Mouse (Mus musculus): ENCODE measurements around the gene Tfpi2. TPM values are rescaled to one million over a fixed set of nuclear protein-coding genes. Genes with fewer than 3 reads are reported as not detected.

Gene Tfpi2
- under 1 TPM; 0.32 to 0.46 TPM for total RNA-seq (2021)
- long read RNA-seq, experiment 1, result 0 reads
- long read RNA-seq, experiment 2, partial matches to known transcripts, result 0 of 1 reads
- long read RNA-seq, experiment 2, other reads (novel, unspliced or antisense), result 0 of 1 reads

GRCm38 (mm10) chr6:3988750-3989149, at the start of gene Tfpi2:
Gene Tfpi2, minus strand, starts transcription at chr6:3988919.
- intact Hi-C loops (cut with DNase I), result no loop called here

GRCm38 (mm10) chr6:4030956-4031355, 42.2 kb upstream of the Tfpi2 start:
- intact Hi-C loops (cut with DNase I), result no loop called here
- no peak for DNase-seq

More at GRCm38 (mm10) chr6:3988750-3989149, at the start of gene Tfpi2:
- DNase-seq, result no peak

GRCm38 (mm10) chr6:4026367-4026766, 37.6 kb upstream of the Tfpi2 start:
- DNase-seq, result no peak
- intact Hi-C loops (cut with DNase I), result no loop called here

- no peak for DNase-seq
- intact Hi-C loops (cut with DNase I), result no loop called here
Observed at GRCm38 (mm10) chr6:4022645-4023044, 33.9 kb upstream of the Tfpi2 start.

GRCm38 (mm10) chr6:4009548-4009947, 20.8 kb upstream of the Tfpi2 start:
- DNase-seq, result no peak
- intact Hi-C loops (cut with DNase I), result no loop called here

- no peak for DNase-seq
- intact Hi-C loops (cut with DNase I), result no loop called here
Observed at GRCm38 (mm10) chr6:4008501-4009040, 19.9 kb upstream of the Tfpi2 start.

- DNase-seq, result no peak
- intact Hi-C loops (cut with DNase I), result no loop called here
Observed at GRCm38 (mm10) chr6:4004808-4005207, 16.1 kb upstream of the Tfpi2 start.

- intact Hi-C loops (cut with DNase I), result no loop called here
- DNase-seq, result peak; percentile 74 to 82
Observed at GRCm38 (mm10) chr6:4003890-4004306, 15.2 kb upstream of the Tfpi2 start, which contains the start of gene Gng11. Gene Gng11, plus strand, starts transcription at chr6:4003904.

GRCm38 (mm10) chr6:4003445-4003844, 14.7 kb upstream of the Tfpi2 start:
- no peak for DNase-seq
- intact Hi-C loops (cut with DNase I), result no loop called here

GRCm38 (mm10) chr6:4000716-4001115, 12.0 kb upstream of the Tfpi2 start:
- intact Hi-C loops (cut with DNase I), result no loop called here
- DNase-seq, result no peak

- intact Hi-C loops (cut with DNase I), result no loop called here
- DNase-seq, result no peak
Observed at GRCm38 (mm10) chr6:3999296-3999695, 10.6 kb upstream of the Tfpi2 start.

GRCm38 (mm10) chr6:3998089-3998488, 9.4 kb upstream of the Tfpi2 start:
- intact Hi-C loops (cut with DNase I), result no loop called here
- no peak for DNase-seq

- intact Hi-C loops (cut with DNase I), result no loop called here
- no peak for DNase-seq
Observed at GRCm38 (mm10) chr6:3993492-3993891, 4.8 kb upstream of the Tfpi2 start, which contains the start of gene Gngt1. Gene Gngt1, plus strand, starts transcription at chr6:3993792.

GRCm38 (mm10) chr6:3982661-3983284, 5.9 kb downstream of the Tfpi2 start:
- DNase-seq, result no peak
- intact Hi-C loops (cut with DNase I), result no loop called here

- DNase-seq, result no peak
- intact Hi-C loops (cut with DNase I), result no loop called here
Observed at GRCm38 (mm10) chr6:3973679-3974078, 15.0 kb downstream of the Tfpi2 start.

GRCm38 (mm10) chr6:3967676-3968626, 20.8 kb downstream of the Tfpi2 start:
- intact Hi-C loops (cut with DNase I), result no loop called here
- peak; percentile 10 to 25 for DNase-seq

GRCm38 (mm10) chr6:3954969-3955368, 33.8 kb downstream of the Tfpi2 start:
- intact Hi-C loops (cut with DNase I), result no loop called here
- DNase-seq, result no peak

GRCm38 (mm10) chr6:3936140-3936714, 52.5 kb downstream of the Tfpi2 start:
- intact Hi-C loops (cut with DNase I), result no loop called here
- no peak for DNase-seq

GRCm38 (mm10) chr6:3935606-3936005, 53.1 kb downstream of the Tfpi2 start:
- DNase-seq, result no peak
- intact Hi-C loops (cut with DNase I), result no loop called here

GRCm38 (mm10) chr6:3935048-3935447, 53.7 kb downstream of the Tfpi2 start:
- DNase-seq, result no peak
- intact Hi-C loops (cut with DNase I), result no loop called here

- DNase-seq, result no peak
- intact Hi-C loops (cut with DNase I), result no loop called here
Observed at GRCm38 (mm10) chr6:3926140-3926539, 62.6 kb downstream of the Tfpi2 start.
